Mouse (Mus musculus) B cell, adult (primary cell): ENCODE results near the gene Tmtc2. TPM values are rescaled to one million over a fixed set of nuclear protein-coding genes. Genes with fewer than 3 reads are reported as not detected.

Source experiments
- total RNA-seq: library from RNA; stranded (reverse); gene quantifications from 4 replicates; pipeline ENCODE4 v1.2.4, GENCODE M21; 2023; ENCODE audit not compliant: inconsistent age

Gene Tmtc2
- total RNA-seq = 0.19 to 0.94 TPM (median 0.24 TPM) in 3 of 4 replicates, not detected in the other

GRCm38 (mm10) chr10:105573908-105574694 lies at the start of gene Tmtc2:
Gene Tmtc2 (minus strand): TSS chr10:105574451.

